Mouse (Mus musculus) cerebral cortex, adult 2 months (tissue): ENCODE measurements around the gene Pabpc1l.

Source experiments
- WGBS: fragments of 180-500 bp; shearing (Covaris S2); methylation state at CpG from one replicate; pipeline ENCODE4 v1.1.7; 2018; 5-methylcytosine and 5-hydroxymethylcytosine counted together

Pabpc1l gene

DNA sequence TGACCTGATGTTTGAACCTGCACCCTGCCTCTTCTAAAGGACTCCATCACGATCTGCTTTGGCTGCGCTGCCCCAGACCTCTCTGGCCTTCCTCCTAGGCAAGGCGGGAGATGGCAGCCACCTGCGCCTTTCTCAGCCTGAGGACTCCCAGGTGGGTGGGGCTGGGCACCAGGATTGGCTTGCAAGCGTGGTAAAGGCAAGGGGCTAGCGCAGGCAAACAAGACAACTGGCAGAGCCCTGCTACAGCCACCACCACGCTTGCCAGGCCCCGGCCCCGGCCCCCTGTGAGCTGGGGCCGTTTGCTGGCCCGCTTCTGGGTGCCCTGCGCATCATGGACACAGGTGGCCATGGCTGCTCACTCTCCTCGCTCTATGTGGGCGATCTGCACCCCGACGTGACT lies at the start of gene Pabpc1l:
TSS of gene Pabpc1l (plus strand) at position 301 of the 400 bp plus-strand sequence.
- WGBS = 88% methylated on average over 16 of the region's 16 CpGs

GRCm38 (mm10) chr2:163976448-163976847 lies 48.8 kb upstream of the Pabpc1l start:
- WGBS = 95% methylated on average over 6 of the region's 7 CpGs

GRCm38 (mm10) chr2:163987233-163987632 lies 38.0 kb upstream of the Pabpc1l start:
- 83% methylated on average over 8 of the region's 8 CpGs for WGBS

DNA sequence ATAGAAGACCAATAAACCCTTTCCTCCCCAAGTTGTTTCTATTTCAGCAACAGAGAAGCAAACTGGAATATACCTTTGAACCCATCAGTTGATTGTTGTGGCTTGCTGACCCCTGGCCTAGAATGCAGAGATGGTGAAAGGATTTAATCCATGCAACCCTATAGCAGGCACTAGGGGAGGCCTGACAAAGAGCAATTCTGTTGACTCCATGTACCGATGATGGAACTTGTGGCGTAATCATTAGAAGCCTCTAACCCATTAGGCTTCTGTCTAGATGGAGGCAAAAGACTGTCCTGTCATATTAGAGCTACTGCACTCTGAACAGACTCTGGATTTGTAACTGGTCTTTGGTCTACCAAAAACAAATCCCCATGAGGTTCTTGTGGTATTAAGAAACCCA lies 32.4 kb upstream of the Pabpc1l start:
- WGBS = 100% methylated on average over 2 of the region's 2 CpGs

- under 1% methylated on average over 14 of the region's 14 CpGs for WGBS
Observed at GRCm38 (mm10) chr2:163994654-163994976, 30.6 kb upstream of the Pabpc1l start, which contains the start of gene Ywhab. TSS of gene Ywhab (plus strand) at chr2:163994960.

- WGBS = under 1% methylated on average over 79 of the region's 79 CpGs
Observed at GRCm38 (mm10) chr2:163994977-163995862, 30.0 kb upstream of the Pabpc1l start.

DNA sequence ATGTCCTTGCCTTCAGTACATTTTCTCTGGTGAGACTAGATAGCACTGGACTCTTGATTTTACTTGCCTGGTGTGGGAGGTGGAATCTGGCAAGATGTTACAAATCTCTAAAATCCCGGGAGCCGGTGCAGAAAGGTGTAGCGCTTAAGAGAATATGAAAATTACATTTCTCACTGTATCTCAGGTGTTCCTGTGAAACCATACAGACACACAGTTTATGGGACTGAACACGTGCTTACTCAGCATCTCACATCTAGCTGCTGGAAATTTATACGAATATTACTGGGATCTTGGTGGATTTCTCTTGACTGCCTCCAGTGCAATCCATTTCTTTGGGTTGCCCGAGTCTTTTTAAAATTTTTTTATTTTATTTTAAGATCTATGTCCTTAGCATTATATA lies 29.0 kb upstream of the Pabpc1l start:
- 25% methylated on average over 6 of the region's 6 CpGs for WGBS

- 20% methylated on average over 5 of the region's 5 CpGs for WGBS
Observed at GRCm38 (mm10) chr2:163996899-163997298, 28.4 kb upstream of the Pabpc1l start.

GRCm38 (mm10) chr2:163998981-163999380 lies 26.3 kb upstream of the Pabpc1l start:
- 31% methylated on average over 6 of the region's 6 CpGs for WGBS

GRCm38 (mm10) chr2:164002637-164003036 lies 22.6 kb upstream of the Pabpc1l start:
- WGBS = 45% methylated on average over 3 of the region's 3 CpGs

DNA sequence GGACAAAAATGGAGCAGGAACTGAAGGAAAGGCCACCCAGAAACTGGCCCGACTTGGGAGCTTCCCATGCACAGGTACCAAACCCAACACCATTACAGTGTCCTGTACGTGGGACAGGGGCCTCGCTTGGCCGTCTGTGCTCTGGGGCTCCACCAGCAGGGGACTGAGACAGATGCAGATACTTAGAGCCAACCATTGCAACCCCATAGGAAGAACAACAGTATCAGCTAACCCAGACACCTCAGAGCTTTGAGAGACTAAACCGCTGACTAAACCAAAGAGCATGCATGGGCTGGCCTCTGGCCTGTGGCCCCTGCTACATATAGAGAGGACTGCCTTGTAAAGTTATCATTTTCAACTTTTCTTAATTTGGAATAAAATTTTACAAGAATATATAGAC lies 20.7 kb upstream of the Pabpc1l start:
- WGBS = 69% methylated on average over 5 of the region's 5 CpGs

DNA sequence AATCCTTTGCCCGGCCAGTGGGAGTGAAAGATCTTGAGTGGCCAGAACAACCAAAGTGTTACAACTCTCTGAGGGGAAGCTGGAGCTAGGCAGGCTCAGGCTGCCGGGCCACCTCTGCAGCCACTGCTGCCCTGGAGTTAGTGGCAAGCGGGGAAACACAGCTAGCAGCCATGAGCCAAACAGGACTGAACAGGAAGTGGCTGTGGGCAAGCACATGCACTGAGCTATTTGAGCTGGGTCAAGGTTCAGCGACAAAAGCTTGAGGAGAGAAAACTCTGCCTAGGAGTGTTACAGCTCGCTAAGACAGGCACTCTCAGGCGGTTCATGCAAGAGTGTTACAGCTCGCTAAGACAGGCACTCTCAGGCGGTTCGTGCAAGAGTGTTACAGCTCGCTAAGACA lies 18.3 kb upstream of the Pabpc1l start:
- WGBS = 74% methylated on average over 10 of the region's 10 CpGs

GRCm38 (mm10) chr2:164007547-164007946 lies 17.7 kb upstream of the Pabpc1l start:
- 83% methylated on average over 8 of the region's 8 CpGs for WGBS

- 21% methylated on average over 2 of the region's 2 CpGs for WGBS
Observed at GRCm38 (mm10) chr2:164007987-164008545, 17.2 kb upstream of the Pabpc1l start.

DNA sequence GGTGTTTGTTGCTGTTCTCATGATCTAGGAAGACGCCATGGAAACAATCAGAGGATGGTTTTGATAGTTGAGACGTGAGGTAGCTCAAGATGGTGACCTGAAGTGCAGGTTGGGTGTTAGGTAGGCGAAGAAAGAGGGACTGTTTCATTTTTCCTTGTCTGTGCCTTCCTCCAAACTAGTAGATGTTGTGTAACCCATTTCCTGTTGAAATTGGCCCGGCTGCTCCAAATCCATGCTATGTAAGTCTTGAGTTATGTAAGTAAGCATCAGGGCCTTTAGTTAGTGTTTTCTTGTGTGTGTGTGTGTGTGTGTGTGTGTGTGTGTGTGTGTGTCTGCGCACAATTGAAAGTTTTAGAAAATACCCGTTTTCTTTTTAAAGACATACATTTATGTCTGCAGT lies 16.0 kb upstream of the Pabpc1l start:
- WGBS = 48% methylated on average over 6 of the region's 6 CpGs

- 72% methylated on average over 5 of the region's 5 CpGs for WGBS
Observed at GRCm38 (mm10) chr2:164010496-164010895, 14.8 kb upstream of the Pabpc1l start.

DNA sequence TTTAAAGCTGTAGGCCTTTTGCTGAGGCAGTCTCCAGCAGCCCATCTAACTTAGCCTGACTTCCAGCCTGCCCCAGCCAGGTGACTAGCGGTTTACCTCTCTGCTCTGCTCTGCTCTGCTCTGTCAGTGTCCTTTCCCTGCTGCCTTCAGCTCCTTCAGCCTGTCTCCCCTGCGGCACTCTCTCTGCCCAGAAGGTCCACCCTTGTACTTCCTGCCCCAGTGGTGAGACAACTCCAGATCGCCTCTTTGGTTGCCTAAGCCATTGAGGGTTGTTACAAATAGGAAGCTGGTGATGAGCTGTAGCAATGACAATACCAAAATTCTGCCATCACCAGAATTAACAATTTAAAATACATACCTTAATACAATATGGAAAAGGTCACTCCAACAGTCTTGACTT lies 14.3 kb upstream of the Pabpc1l start:
- 79% methylated on average over 3 of the region's 3 CpGs for WGBS

DNA sequence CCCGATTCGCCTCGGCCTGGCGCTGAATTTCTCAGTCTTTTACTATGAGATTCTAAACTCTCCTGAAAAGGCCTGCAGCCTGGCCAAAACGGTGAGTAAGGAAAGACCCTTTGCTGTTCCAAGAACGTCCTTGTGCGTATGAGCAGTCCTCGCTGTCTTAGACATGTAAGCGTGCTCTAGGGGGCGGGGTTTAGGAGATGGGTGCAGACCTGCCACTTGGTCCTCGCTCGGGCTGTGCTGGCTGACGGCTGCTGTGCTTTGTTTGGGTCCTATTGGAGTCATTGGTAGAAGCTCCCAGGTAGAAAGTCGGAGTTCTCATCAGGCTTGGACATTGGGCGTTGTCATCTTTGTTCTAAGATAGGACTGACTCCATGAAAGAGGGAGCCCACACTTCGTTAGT lies 9.9 kb upstream of the Pabpc1l start:
- 79% methylated on average over 16 of the region's 16 CpGs for WGBS

DNA sequence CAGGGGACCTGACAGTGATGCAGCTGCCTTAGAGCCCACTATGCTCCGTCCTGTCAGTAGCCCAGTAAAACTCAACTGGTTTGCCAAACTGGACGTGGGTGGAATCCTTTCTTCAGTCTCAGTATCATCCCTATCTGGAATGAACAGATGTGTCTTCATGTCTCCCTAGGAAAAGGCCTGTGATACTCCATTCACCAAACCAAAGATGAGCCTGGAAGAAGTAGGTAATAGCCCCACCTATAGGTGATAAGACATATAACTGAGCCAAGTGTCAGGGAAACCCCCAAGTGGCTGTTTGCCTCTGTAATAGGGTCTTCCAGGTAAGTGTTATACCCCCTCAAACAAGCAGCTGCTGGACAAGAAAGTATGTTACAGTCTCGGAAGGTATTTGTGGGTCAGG lies 6.3 kb upstream of the Pabpc1l start:
- WGBS = 61% methylated on average over 3 of the region's 3 CpGs

DNA sequence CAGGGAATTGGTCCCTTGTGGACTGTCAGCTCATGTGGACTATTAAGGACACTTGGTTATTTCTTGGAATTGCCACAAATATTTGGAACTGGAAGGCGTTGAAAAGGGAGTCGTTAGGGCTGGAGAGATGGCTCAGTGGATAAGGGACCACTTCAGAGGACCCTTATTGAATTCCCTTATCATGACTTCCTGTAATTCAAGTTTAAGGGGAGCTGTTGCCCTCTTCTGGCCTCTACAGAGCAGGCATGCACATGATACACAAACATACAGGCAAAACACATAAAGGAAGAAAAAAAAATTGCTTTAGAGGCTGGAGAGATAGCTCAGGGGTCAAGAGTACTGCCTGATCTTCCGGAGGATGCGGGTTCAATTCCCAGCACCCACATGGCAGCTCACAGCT lies 5.3 kb upstream of the Pabpc1l start:
- 83% methylated on average over 4 of the region's 4 CpGs for WGBS

DNA sequence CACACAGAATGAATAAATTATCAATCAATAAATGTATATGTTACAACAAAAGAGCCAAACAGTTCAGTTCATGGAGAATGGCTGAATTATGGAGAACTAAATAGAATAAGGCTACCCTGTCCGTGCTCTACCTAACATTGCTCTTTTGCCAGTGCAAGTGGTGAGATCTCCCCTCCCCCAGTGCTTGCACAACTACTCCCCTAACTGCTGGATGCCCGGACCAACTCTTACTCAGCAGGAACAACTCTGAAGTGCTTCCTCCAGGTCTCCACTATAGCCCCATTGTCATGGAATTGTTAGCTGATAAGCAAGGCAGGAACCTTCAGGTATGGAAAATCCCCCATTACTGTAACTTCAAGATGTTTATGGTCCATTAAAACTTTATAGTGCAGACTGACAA lies 3.1 kb upstream of the Pabpc1l start:
- 57% methylated on average over 2 of the region's 2 CpGs for WGBS

- WGBS = 87% methylated on average over 10 of the region's 10 CpGs
Observed at GRCm38 (mm10) chr2:164031147-164031546, 5.9 kb downstream of the Pabpc1l start.

DNA sequence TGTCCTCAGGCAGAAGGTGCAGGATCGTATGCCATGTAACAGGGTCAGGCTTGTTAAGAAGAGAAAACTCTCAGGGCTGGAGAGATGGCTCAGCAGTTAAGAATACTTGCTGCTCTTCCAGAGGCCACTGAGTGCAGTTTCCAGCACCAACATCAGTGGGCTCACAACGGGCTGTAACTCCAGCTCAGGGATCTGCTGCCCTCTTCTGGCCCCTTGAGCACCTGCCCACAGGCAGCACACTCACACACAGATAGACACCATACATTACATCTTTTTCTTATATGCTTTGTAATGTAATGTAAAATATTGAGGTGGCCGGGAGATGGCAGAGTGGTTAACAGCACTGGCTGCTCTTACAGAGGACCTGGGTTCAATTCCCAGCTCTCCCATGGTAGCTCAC lies 7.7 kb downstream of the Pabpc1l start:
- 97% methylated on average over 3 of the region's 3 CpGs for WGBS
